Comparison of ENCODE assay signal across 9 mouse cellular contexts in genomic region chr2:180805966-180806365, GRCm38 (mm10). TPM values are rescaled to one million over a fixed set of nuclear protein-coding genes. Genes with fewer than 3 reads are reported as not detected.
DNase-seq lines count a peak whose midpoint lies in the region; ATAC-seq and TF ChIP-seq lines count a peak whose summit lies in the region.
"Had no signal": no experiment of that assay in that cellular context is flagged by ENCODE, and none has a peak within 500 bp of the region (broad histone marks: within the 10 kb centered on the region; RNA-seq: fewer than 3 reads in every experiment).

No protein-coding gene starts in this region.

- POLR2A ChIA-PET in Patski (lab: Charles Lee) = interaction anchor here (0.5 kb wide), 1 partner anchor 687 kb away, joined by 3 read pairs; the partner anchor contains the start of gene Osbpl2

- CTCF ChIA-PET in Patski (lab: Charles Lee) = interaction anchor here (0.9 to 2.5 kb wide), 4 partner anchors 9 to 20 kb away, joined by 3 to 8 read pairs (median 4); no protein-coding TSS in a partner anchor

- H3K27me3 ChIP-seq in Patski = peaks cover under 1% of the 10 kb centered on the region

- in situ Hi-C loops in Patski (cut with MboI; ENCODE audit: low pct_unique_long_range_greater_than_20kb) = no loop called here

- no peak for ATAC-seq in Patski

- TF ChIP-seq CTCF in Patski (IDR thresholded peaks at IDR 0.05) = peak; percentile 78

- DNase-seq in layer of hippocampus, adult 11-12 months (ENCODE audit: low spot score) = peak; percentile 76
- no peak for DNase-seq in layer of hippocampus, adult 9-10 months (ENCODE audit: low spot score)
- DNase-seq in Patski (ENCODE audit: low read depth, low spot score) = no peak
- peak; percentile 89 to 90 for DNase-seq in cerebellum, postnatal 10 days
- peak; percentile 61 to 68 for DNase-seq in frontal cortex, postnatal 25 days (ENCODE audit: low spot score in 2 of 2)
- peak; percentile 36 for DNase-seq in mesoderm, embryonic 11.5 days (ENCODE audit: low read depth, low spot score)
- DNase-seq in testis, postnatal 10 days (ENCODE audit: low spot score) = peak; percentile 77
- no peak for DNase-seq in gastrocnemius, adult 18-20 months (ENCODE audit: low spot score)

RNA-seq across cellular contexts. Expression of gene Bhlhe23, which starts 29.3 kb away (rescaled TPM):
- polyA plus RNA-seq in Patski (2021) = not detected
- total RNA-seq in gastrocnemius, adult 18-20 months (2021) = not detected
- polyA plus RNA-seq: spleen, adult 2 months had no signal

Comparison
In these comparisons a context has a peak if more than half of its experiments do, and no peak if none do; other contexts are left out.
1. DNase-seq: peak in layer of hippocampus, adult 11-12 months (single experiment), cerebellum, postnatal 10 days (2 of 2), frontal cortex, postnatal 25 days (2 of 2), mesoderm, embryonic 11.5 days (single experiment) and testis, postnatal 10 days (single experiment); none in layer of hippocampus, adult 9-10 months (single experiment), Patski (single experiment) and gastrocnemius, adult 18-20 months (single experiment).